Mouse (Mus musculus) embryo, embryonic 9.5 days (tissue): Measurements from ENCODE around the gene Gm10477.
"Not testable (repeated sequence)": the region's sequence is repeated elsewhere in the genome, so short reads cannot be mapped to it uniquely, and the experiment has no call there.

Experiments used
- DNase-seq: peaks from one replicate; pipeline ENCODE4 v3.0.0-alpha.2; 2017; ENCODE audit errors: extremely low spot score

Gm10477 gene

DNA sequence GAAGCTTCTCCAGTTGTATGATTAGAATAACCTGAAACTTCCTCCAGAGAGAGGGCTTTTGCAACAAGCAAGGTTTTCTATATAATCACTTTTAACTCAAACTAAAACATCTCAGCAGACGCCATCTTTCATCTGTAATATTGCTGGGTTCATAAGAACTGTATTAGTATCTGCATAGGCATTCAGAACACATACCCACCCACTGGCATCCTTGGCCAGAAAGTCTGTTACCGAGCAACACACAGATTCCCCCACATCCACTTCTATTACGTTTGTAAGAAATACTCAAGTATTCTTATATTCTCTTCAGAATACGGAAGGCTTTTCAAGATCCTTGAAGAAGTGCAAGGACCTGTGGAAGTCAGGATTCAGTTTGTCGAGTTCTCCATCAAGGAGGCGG lies at the start of gene Gm10477:
Gene Gm10477, plus strand, starts transcription at position 301 of the 400 bp plus-strand sequence.
- not testable (repeated sequence) for DNase-seq

DNA sequence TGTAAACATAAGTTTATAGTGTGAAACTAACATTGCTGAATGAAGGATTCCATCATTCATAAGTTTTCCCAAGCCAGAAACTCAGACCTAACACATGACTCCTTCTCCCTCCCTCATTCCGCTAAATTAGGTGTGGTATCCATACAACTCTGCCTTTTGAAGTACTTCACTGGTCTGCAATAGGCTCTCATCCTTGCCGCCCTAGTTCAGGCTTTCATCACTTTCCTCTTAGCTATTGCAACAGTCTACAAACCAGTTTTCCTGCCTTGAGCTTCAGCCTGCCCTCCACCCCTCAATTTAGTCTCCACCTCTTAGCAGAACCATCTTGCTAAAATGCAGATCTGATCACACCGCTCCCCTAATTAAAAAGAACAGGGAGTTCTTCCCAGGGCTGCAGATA lies 47.0 kb upstream of the Gm10477 start:
- DNase-seq: no peak

DNA sequence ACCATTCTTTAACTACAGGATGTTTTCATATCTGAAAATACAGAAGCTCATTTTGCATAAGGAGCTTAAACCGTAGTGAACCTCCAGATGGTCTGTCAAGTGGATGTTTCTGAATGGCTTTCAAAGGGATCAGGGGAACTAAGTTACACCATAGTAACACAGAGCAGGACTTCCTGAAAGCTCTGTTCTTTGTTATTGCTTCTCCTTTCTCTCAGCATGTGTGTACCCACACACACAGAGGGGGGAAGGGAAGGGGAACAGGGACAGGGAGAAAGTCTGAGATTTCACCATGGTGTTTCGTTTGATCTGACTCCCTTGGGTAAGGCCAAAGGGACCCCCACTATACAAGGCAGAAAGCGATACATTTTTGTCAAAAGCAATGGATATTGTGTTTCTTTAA lies 42.6 kb upstream of the Gm10477 start:
- DNase-seq: no peak

- peak; percentile 59 for DNase-seq
Measured at GRCm38 (mm10) chrX:56489758-56490157, 34.8 kb upstream of the Gm10477 start.

DNA sequence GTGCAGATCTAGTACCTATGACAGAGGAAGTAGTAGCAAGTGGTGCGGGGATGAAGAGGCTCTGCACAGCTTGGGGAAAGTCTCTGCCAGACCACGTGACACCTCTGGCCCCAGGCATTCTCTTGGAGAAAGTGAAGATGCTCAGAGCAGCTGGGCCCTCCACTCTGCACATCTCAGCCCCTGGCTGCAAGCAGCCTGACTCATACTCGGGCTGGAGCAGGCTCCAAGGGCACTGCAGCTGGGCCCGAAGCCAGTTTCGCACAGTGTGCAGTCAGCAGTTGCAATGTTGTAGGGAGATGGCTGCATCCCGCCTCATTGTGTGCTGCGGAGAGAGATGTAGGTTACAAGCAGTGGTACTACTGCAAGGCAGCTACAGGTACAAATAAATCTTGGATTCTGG lies 27.3 kb upstream of the Gm10477 start:
- DNase-seq: no peak

- DNase-seq: peak; percentile 28
Measured at GRCm38 (mm10) chrX:56531266-56531665, 6.7 kb downstream of the Gm10477 start.

DNA sequence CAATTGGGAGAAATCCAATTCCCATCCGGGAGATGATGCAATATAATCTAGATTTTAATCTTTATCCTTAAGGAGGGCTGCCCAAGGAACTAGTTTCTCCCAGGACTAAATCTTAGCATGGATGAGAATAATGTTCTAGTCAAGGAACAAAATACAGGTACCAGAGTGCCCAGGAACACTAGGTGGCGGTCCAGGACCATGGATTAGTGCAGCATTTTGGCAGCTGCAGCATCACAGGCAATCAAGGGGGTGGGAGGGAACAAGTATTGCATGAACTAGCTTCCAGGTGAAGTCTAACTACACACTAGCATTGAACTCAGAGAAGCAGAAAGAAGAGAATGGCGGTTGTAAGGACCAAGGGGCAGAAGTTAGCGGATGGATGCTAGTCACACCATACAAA lies 12.6 kb downstream of the Gm10477 start:
- peak; percentile 4 for DNase-seq

DNA sequence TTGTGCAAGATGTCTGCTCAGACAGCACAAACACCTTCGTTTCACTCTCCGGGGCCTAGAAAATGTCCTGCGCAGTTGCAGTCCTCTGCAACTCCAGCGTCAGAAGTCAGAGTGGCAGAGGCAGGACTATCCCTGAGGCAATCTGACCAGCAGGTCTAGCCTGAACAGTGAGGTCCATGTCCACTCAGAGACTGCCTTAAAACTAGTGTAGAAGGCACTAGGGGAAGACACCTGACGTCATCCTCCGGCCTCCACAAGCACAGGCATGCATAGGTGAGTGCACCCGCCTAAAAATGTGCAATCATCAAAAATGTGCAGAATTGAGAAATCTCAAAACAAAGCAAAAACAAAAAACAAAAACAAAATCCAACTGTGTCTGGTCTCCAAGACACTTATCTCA lies 25.0 kb downstream of the Gm10477 start, which contains the start of gene Gm648:
Gene Gm648, minus strand, starts transcription at position 101 of the 400 bp plus-strand sequence.
- no peak for DNase-seq

DNA sequence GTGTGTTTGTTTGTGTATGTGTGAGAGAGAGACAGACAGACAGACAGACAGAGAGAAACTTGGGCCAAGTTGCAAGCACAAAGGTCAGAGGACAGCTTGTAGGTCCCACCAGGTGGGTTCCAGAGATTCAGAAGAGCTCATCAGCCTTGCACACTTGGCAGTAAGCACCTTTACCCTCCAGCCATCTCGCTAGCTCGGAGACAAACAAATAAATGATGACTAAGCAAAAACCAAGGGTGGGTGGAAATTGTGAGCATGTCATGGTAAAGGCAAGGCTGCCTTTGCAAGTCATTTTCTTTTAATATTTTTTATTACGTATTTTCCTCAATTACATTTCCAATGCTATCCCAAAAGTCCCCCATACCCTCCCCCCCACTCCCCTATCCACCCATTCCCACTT lies 29.0 kb downstream of the Gm10477 start:
- no peak for DNase-seq

DNA sequence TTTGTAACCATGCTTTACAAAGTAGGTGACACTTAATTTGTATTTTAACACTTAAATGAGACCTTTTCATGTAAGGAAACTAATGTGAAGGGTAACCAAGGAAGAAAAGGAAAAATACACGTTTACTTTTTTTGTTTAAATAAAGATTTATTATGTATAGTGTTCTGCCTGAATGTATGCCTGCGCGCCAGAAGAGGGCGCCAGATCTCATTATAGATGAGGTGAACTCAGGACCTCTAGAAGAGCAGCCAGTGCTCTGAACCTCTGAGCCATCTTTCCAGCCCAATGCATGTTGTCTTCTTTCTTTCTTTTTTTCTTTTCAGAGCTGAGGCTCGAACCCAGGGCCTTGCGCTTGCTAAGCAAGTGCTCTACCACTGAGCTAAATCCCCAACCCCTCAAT lies 47.9 kb downstream of the Gm10477 start:
- DNase-seq: no peak
